Mouse (Mus musculus) cortical plate, adult 2 months (tissue): ENCODE measurements around the gene Snrpb.

Source experiments
- CTCF ChIP-seq: fragments of 200-500 bp; IDR thresholded peaks from 2 replicates; pipeline ENCODE4 v1.5.1; 2011; ENCODE audit warnings: mild to moderate bottlenecking, control low read depth, low read length; ENCODE audit not compliant: insufficient read depth; ENCODE audit errors: extremely low read depth
- POLR2A ChIP-seq: fragments of 200-500 bp; IDR thresholded peaks from 2 replicates; pipeline ENCODE4 v1.6.1; 2011; ENCODE audit warnings: mild to moderate bottlenecking, low read length, control low read depth; ENCODE audit not compliant: insufficient read depth; ENCODE audit errors: extremely low read depth

DNA sequence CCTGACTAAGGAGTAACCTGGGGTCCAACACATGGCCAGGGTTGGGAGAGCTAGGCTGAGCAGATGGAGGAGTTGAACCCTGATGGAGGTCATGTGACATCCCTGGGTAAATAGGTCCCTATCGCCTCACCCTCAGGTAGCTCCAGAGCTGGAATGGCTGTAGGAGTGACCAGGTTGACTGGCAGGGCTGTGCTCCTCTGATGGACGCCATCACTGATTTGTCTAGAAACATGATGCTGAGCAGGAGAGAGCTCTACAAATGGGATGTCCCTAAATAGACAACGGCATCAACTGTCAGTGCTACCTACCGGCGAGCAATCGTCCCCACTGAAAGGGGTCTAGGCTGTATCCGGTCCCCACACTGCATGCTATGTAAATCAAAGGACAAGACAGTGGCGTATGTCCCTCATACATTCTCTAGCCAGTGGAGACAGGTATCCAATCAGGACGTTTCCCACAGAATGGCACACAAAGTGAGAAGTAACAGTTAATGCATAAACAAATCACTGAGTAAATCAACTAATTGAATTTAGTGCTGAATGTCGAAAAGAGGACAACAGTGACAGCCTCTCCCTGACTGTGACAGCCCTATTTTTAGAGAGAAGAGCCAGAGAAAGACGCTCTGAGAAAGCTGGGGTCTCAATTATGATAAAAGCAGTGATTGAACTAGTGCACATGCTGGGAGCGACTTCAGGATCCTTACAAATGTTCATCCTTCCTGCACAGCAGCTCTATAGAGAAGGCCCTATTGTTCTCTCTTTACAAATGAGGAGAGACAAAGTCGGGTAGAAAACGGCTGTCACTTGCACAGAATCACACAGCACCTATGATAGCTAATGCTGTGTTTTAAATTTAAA is 21.7 kb downstream of the Snrpb start:
- no peak for TF ChIP-seq POLR2A
- TF ChIP-seq CTCF: no peak
